Mouse (Mus musculus): ENCODE results near the gene Cops9.
A peak's percentile ranks its signal among the peaks of the same experiment; 100 is the strongest.

The Cops9 gene

DNA sequence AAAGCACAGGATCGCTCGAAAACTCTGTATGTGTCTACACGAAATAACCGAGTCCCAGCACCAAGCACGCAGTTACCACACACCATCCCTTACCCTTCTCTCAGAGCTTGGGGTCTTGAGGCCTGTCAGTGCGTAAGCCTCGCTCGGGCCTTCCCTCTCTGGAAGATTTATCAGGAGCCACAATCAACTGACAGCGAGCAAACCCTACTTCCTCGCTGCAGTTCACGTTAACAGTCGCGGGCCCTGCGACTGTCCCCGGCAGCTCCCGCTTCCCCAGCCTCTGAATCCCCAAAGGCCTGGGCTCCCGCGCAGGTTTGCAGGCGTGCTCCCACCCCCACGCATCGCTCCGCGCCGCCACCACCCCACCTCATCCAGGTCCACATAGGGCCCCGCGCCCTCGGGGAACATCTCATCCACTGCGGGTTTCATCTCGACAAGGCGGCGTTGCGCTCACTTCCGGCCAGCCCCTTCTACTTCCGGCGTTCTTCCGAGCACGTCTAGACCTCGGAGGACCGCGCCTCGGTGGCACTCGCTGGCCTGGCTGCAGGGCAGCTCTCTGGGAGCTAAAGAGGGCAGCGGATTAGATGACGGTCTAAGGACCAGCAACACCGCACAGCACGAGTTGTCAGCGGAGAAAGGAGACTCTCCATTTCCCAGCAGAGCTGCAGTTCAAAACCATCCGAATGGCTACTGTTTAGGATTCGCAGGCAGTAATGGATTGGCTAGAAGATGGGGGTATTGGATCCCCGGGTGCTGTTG, at the start of gene Cops9:
Cops9 (minus strand) TSS at position 472 of the 759 bp plus-strand sequence.
- DNase-seq = peak; percentile 91

GRCm38 (mm10) chr1:92691166-92691844, 49.5 kb upstream of the Cops9 start:
- no peak for DNase-seq

GRCm38 (mm10) chr1:92686994-92687393, 45.2 kb upstream of the Cops9 start:
- DNase-seq = no peak

- DNase-seq = no peak
These were observed 41.4 kb upstream of the Cops9 start for GRCm38 (mm10) chr1:92683151-92683550.

DNA sequence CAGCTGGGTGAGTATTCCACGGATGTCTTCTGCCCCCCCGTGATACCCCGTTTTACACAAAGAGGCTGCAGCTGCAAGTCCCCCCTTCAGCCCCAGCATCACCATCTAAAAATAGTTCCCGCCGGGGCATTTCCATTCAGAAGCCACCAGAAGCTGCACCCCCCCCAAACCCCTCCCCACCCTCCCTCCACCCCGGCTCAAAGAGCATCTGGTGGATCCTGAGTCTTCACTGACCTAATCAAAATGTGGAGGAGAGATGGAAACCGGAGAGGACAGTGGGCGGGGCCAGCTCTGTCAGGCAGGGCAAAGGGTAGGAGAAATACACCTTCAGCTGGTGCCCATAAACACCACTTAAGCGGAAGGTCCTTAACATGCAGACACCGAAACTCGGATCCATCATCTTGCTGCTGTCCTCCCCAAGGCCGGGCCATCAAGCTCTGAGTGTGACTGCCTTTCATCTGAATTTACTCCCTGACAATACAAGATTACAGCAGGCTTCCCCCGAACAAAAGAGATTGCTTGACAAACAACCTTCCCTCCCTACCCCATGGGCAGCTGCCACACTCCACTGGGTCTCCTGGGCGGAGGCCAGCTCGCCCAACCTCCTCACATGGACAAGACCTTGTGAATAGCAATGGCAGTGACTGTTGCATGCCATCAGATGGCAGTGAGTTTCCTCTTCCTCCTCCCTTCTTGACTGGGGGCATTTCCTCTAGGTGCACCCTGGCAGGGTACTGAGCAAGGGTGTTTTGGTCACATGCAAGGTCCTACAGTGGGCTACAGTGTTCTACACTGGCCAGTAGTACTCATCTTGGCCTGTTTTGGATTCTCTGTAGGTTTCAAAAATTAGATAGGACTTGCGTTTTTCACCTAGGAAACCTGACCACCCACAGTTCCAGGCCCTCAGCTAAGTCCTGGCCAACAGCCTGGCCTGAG, 39.2 kb upstream of the Cops9 start:
- DNase-seq = no peak

DNA sequence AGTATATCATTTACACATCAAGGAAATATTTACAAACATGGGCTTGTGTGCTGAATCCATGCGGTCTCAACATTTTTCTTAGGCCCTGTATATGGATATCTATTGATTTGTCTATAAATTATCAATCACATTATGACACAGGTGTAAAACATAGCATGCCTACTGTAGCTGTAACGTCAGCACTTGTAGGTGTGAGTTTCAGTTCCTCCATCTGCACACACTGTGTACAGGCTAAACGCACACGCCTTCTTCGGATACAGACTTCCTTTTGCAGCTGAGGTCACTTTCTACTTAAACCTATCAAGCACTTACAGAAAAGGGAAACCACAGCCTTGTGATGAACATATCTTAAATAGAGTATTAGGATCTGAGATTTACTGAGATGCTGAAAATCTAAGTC, 37.0 kb upstream of the Cops9 start:
- no peak for DNase-seq

DNA sequence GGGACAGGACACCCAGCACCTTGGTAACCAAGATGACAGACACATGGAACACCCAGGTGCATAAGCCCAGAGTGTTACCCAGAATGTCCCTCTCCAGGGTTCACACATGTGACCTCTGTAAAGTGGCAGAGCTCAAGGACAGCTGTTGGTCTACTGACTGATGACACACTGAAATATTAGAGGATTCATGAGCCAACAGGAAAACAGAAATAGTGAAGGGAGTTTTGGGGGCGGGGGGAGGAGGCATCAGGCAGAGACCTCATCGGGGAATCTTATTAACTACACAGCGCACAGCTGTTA, 34.8 kb upstream of the Cops9 start:
- DNase-seq = no peak

DNA sequence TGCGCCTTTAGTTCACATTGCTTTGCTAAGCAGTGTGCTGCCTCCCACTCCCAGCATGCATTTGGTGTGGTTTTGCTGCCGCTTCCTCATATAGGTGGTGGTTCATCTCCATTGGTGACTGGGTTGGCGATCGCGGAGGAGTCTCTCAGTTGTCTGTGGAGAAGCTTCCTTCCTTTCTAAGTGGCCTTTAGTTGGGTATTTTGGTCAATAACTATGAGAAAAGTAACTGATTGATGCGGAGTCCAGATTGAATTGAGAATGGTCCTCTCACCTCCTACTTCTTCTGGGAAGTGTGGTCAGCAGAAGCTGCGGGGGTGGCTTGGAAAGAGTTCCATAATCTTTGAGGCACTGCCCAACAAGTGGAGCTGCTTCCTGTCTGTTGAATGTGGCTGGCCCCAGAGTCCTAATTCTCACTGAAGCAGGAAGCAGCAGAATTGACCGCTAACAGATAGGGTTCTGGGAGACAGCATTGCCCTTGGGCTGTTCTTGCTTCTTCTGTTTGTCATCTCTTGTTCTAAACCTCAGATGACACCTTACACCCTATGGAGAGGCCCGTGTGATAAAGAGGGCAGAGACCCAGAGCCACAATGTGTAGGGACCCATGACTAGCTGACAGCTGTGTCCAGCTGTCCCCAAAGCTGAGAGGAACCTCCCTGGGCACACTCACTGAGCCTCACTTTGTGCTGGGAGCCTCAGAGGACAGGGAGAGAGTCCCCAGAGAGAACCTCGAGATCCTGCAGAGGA, 34.3 kb upstream of the Cops9 start:
- no peak for DNase-seq

DNA sequence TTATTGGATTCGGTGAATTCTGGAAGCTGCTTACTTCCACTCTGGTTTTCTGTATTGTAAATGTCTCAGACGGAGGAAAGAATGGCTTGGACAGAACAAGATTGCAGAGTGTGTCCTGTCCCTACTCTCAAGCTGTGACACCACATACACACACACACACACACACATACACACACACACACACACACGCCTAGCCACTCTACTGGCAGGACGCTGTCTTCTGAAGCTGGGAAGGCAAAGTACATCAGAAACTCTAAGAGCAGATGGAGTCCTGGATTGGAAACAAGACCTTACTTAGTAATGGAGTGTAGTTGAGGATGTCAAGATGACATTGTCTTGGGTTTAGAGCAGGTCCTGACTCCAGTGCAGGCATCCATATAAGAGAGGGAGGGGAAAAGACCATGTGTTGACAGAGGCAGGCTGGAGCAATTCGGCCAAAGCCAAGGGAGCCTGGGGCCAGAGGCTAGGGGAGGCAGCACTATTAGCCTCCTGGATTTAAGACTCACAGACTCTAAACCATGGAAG, 31.5 kb upstream of the Cops9 start:
- no peak for DNase-seq

- DNase-seq = no peak
These were observed 29.5 kb upstream of the Cops9 start for GRCm38 (mm10) chr1:92671326-92671725.

DNA sequence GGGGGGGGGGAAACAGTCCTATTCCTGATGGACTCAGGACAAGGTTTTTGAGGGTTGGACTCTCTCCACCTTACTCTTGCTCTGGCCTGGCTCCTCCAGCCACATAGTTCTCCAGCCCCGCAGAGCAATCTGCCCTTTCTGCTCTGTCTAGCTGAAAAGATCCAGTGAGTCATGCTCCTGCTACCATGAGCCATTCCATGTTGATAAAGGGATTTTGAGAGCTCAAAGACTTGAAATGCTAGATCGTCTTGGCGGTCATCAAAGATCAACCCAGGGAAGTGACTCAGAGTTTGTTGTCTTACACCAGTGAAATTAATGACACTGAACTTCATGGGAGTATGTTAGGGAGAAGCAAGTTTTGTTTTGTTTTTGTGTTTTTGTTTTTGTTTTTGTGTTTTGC, 27.6 kb upstream of the Cops9 start:
- no peak for DNase-seq

GRCm38 (mm10) chr1:92667106-92667505, 25.3 kb upstream of the Cops9 start:
- no peak for DNase-seq

DNA sequence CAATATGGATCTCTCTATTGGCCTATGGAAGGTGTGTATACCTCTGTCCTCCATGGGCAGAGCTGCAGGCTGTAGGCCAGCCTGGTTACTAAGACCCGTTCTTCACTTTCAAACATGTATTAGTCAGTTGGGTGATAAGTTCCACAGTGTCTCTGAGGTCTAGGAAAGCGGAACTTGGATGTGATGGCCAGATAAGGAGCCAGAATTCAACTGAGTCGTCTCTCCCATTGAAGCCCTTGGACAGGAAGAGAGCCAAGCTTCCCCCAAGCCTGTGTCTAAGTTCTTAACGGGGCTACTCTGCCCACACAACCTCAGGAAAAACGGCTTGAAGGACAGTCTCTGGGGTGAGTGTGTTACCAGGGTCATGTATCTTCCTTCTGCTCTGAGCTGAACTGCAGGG, 17.6 kb upstream of the Cops9 start:
- no peak for DNase-seq

- no peak for DNase-seq
These were observed 15.4 kb upstream of the Cops9 start for GRCm38 (mm10) chr1:92657025-92657820.

- DNase-seq = no peak
These were observed 12.9 kb upstream of the Cops9 start for GRCm38 (mm10) chr1:92654676-92655075.

DNA sequence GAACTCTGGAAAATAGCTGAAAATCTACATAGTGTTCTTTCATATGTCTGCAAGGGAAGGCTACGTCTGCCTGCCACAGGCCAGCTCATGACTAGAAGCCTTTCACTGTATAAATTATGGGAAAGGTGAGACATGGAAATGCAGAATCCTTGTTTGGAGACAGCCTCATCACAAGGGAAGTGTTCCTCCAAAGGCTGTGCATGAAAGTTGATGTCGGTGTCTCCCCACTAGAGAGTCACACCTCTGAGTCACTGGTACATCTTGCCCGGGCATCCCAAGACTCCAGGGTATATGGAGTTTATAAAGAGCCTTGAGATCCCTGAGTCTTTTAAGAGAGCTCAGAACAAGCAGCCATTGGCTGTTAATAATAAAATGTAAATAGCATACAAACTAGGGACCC, 11.4 kb upstream of the Cops9 start:
- no peak for DNase-seq

DNA sequence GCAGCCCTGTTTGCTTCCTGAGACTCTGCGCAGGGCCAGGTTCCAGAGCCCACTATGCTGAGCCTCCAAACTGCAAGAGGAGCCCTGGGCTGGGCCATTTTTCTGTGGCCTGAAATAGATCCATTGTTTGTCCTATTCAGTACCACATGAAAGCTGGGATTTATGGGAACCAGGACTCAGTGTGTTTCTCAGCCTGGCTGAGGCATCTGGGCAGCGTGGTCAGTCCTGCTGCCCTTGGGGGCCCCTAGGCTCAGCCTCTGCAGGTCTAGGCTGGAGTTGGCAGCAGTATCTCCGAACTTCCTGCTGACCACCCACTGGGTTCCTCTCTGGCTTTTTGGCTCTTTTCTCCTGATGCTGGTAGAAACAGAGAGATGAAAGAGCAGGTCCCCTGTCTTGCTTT, 9.7 kb upstream of the Cops9 start:
- DNase-seq = no peak

DNA sequence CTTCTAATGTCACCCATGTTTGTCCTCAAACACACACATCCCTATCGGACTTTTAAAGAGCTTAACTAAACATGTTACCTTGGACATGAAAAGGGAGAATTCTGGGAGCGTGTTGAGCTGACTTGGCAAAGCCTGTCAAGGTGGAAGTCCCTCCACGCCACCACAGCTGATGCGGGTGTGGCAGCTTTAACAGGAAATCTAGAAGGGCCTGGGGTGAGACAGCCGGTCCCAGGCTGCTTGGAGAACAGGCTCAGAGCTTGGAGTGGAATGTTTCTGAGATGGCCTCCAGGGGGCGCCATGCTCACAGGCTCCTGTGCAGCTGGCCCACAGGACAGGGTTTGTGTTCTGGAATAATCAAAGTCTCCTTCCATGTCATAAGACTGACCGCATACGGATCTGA, 6.9 kb upstream of the Cops9 start, which contains the start of gene Otos:
Otos (minus strand) TSS at position 169 of the 400 bp plus-strand sequence.
- peak; percentile 76 for DNase-seq

- no peak for DNase-seq
These were observed 6.4 kb upstream of the Cops9 start for GRCm38 (mm10) chr1:92648197-92648596.

DNA sequence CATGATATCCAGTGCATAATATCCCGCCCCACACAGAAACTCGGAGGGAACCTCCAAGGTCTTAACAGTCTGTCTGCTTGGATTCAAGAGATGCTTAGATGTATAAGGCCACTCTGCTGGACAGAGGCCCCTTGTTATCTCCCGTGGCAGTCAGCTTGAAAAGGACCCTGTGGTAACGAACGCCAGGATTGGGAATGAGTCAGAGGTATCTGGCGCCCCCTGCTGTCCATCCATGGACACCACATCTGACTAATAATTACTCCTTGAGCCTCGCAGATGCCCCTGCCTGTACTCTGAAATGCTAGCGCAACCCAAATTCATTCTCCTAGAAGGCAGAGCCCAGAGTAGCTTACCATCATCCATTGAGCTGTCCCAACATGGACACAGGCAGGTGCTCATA, 6.0 kb upstream of the Cops9 start:
- peak; percentile 65 for DNase-seq

DNA sequence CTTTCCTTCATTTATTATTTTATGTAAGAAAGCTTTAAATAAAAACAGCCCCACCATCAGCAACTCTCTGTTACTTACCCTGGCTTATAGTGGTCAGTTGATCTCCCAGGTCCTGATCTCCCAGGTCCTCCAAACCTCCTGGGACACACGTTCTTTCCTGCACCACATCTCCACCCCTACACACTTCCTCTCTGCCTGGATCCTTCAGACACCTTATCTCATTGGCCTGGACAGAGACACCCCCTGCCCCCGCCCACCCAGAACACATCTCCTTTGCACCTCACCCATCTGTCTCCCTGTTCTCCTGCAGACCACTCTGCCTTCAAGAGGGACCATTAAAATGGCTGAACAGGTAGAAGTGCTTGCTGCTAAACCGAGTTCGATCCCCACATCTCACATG, 5.2 kb upstream of the Cops9 start:
- DNase-seq = no peak

DNA sequence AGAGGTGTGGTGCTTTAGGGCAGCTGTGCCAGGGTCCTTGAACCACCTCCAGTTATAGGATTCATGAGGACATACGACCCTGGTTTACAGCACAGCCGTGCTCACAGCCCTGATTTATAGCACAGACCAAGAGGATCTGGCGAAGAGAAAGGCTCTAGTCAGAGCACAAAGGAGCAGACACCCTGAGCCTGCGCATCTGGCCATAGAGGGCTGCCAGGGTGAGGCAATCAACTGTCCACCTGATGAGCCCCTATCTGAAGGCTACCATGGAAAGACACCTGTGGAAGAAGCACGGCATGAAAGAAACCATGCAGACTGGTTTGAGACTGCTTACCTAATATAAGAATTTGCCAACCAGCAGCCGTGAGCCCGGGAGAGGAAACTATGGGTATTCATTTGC, 4.8 kb upstream of the Cops9 start:
- DNase-seq = no peak

All from cerebellum, adult 9-11 months (tissue).